Mouse (Mus musculus) common myeloid progenitor, adult 5-6 weeks (primary cell): ENCODE measurements at regions not wholly inside any gene's neighbourhood (a gene's known extent, or its start where the extent isn't known, plus 50 kb on each side); places are given as distances from the start of the nearest gene placed in this dataset.

Source experiments
- ATAC-seq: replicated peaks from 2 replicates; pipeline ENCODE4 v1.8.0; 2016; ENCODE audit warnings: low read depth, mild to moderate bottlenecking, moderate TSS enrichment, inconsistent platforms; ENCODE audit not compliant: poor library complexity, severe bottlenecking

- no peak for ATAC-seq
These were observed 114.2 kb upstream of the 1600014C23Rik start for GRCm38 (mm10) chr17:45847701-45848378.

GRCm38 (mm10) chr17:45845832-45846231, 112.2 kb upstream of the 1600014C23Rik start:
- no peak for ATAC-seq

GRCm38 (mm10) chr17:45836731-45837130, 103.1 kb upstream of the 1600014C23Rik start:
- ATAC-seq, result no peak

- ATAC-seq, result no peak
These were observed 102.6 kb upstream of the 1600014C23Rik start for GRCm38 (mm10) chr17:45836253-45836652.

GRCm38 (mm10) chr17:45834518-45835071, 101.0 kb upstream of the 1600014C23Rik start:
- ATAC-seq, result no peak

GRCm38 (mm10) chr17:45830324-45830723, 96.7 kb upstream of the 1600014C23Rik start:
- ATAC-seq, result no peak

GRCm38 (mm10) chr17:45829571-45829970, 95.9 kb upstream of the 1600014C23Rik start:
- no peak for ATAC-seq

- ATAC-seq, result no peak
These were observed 95.2 kb upstream of the 1600014C23Rik start for GRCm38 (mm10) chr17:45828843-45829242.

GRCm38 (mm10) chr17:45828284-45828824, 94.7 kb upstream of the 1600014C23Rik start:
- ATAC-seq, result peak; percentile 97

- ATAC-seq, result no peak
These were observed 91.3 kb upstream of the 1600014C23Rik start for GRCm38 (mm10) chr17:45824977-45825376.

- no peak for ATAC-seq
These were observed 89.9 kb upstream of the 1600014C23Rik start for GRCm38 (mm10) chr17:45823501-45823900.

- no peak for ATAC-seq
These were observed 88.8 kb upstream of the 1600014C23Rik start for GRCm38 (mm10) chr17:45822427-45822826.

- ATAC-seq, result no peak
These were observed 87.7 kb upstream of the 1600014C23Rik start for GRCm38 (mm10) chr17:45821356-45821755.

GRCm38 (mm10) chr17:45819143-45819542, 85.5 kb upstream of the 1600014C23Rik start:
- ATAC-seq, result no peak

- no peak for ATAC-seq
These were observed 82.9 kb upstream of the 1600014C23Rik start for GRCm38 (mm10) chr17:45816566-45816965.

- peak; percentile 79 for ATAC-seq
These were observed 82.2 kb upstream of the 1600014C23Rik start for GRCm38 (mm10) chr17:45815833-45816232.

GRCm38 (mm10) chr17:45815341-45815740, 81.7 kb upstream of the 1600014C23Rik start:
- ATAC-seq, result peak; percentile 33; the same call in 1 of the 2 replicates

GRCm38 (mm10) chr17:45814586-45814985, 80.9 kb upstream of the 1600014C23Rik start:
- no peak for ATAC-seq

GRCm38 (mm10) chr17:45813956-45814355, 80.3 kb upstream of the 1600014C23Rik start:
- no peak for ATAC-seq

GRCm38 (mm10) chr17:45812289-45812955, 78.8 kb upstream of the 1600014C23Rik start:
- no peak for ATAC-seq

- ATAC-seq, result no peak
These were observed 78.1 kb upstream of the 1600014C23Rik start for GRCm38 (mm10) chr17:45811632-45812221.
